Mouse (Mus musculus) neural tube, embryonic 12.5 days (tissue): Measurements from ENCODE around the gene Fbp1. TPM values are rescaled to one million over a fixed set of nuclear protein-coding genes. Genes with fewer than 3 reads are reported as not detected.
A peak's percentile ranks its signal among the peaks of the same experiment; 100 is the strongest.

Experiments used
- ATAC-seq: fragments of 200-750 bp; cut with Nextera tagmentation; 2 replicates; pipeline ENCODE4 v1.8.0; 2017; ENCODE audit warnings: low read depth, mild to moderate bottlenecking, moderate TSS enrichment, moderate library complexity; ENCODE audit not compliant: low FRiP score
- H3K27ac ChIP-seq: fragments of 300-500 bp; sonication (generic); 2 replicates; pipeline ENCODE4 v1.5.1; 2016
- H3K27me3 ChIP-seq: fragments of 300-500 bp; sonication (generic); replicated peaks from 2 replicates; pipeline ENCODE4 v1.6.1; 2016; ENCODE audit warnings: mild to moderate bottlenecking
- H3K36me3 ChIP-seq: fragments of 300-500 bp; sonication (generic); 2 replicates; pipeline ENCODE4 v1.6.1; 2016; ENCODE audit warnings: mild to moderate bottlenecking
- H3K4me1 ChIP-seq: fragments of 300-500 bp; sonication (generic); 2 replicates; pipeline ENCODE4 v1.6.1; 2016
- H3K4me2 ChIP-seq: fragments of 300-500 bp; sonication (generic); replicated peaks from 2 replicates; pipeline ENCODE4 v1.6.1; 2016; ENCODE audit warnings: mild to moderate bottlenecking
- H3K4me3 ChIP-seq: fragments of 300-500 bp; sonication (generic); 2 replicates; pipeline ENCODE4 v1.5.1; 2016
- H3K9ac ChIP-seq: fragments of 300-500 bp; sonication (generic); 2 replicates; pipeline ENCODE4 v1.6.1; 2016; ENCODE audit warnings: mild to moderate bottlenecking
- H3K9me3 ChIP-seq: fragments of 300-500 bp; sonication (generic); 2 replicates; pipeline ENCODE4 v1.6.1; 2016; ENCODE audit warnings: mild to moderate bottlenecking
- WGBS: fragments of 180-500 bp; shearing (Covaris S2); methylation state at CpG from one replicate; pipeline ENCODE4 v1.1.7; 2016; 5-methylcytosine and 5-hydroxymethylcytosine counted together
- polyA plus RNA-seq: library from polyadenylated mRNA; unstranded; fragments of >200 nt; fragmentation: Nextera tagmentation; extraction: Ambion mirVana; gene quantifications from 2 replicates; pipeline ENCODE4 v1.2.1, GENCODE M21; 2016

Gene Fbp1
- polyA plus RNA-seq, 1 experiment from 2014 or later, result 0.94 TPM

DNA sequence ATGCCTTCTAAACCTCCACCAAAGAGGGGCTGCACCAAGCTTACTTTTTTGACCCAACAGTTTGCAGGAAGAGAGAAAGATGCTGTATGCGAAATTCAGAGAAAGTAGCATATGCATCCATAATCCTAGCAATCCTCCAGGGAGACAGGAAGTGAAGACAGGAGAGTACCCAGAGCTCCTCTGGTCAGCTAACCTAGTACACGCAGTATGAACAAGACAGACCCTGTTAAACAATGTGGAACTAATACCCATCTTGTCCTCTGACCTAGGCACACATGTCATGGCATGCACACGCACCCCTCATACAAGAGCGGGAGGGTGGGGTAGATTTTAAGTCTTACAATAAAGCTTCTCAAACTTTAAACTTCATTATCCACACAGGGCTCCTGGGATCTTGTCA is 22.1 kb upstream of the Fbp1 start:
- ATAC-seq, result no peak
- H3K9me3 ChIP-seq, result no peaks in the 10 kb centered on the region
- WGBS, result 85% methylated on average over 4 of the region's 4 CpGs
- H3K36me3 ChIP-seq, result no peaks in the 10 kb centered on the region
- H3K4me2 ChIP-seq, result no peak overlapping the region
- H3K4me3 ChIP-seq, result no peak overlapping the region
- H3K27me3 ChIP-seq, result no peaks in the 10 kb centered on the region
- H3K27ac ChIP-seq, result no peak overlapping the region
- H3K4me1 ChIP-seq, result peaks cover 6% of the 10 kb centered on the region
- no peak overlapping the region for H3K9ac ChIP-seq

DNA sequence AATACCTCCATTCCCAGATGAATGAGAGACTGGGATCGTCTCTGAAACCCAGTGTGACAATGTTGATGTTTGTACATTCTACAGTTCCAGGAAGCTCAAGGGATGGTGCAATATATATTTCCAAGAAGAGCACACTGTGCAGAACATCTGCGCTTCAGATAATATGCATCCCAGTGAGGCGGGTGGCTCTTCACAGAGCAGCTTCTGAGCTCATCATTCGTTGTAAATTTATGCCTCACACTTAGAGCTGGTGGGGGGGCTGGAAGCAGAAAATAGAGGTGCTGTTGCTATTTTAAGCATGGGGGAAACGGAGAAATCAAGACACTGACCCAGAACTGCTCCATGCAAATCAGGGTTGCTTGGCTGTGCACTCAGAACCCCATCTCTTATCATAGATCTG is 21.7 kb upstream of the Fbp1 start:
- Histone ChIP-seq H3K9ac (no peak overlapping the region), H3K4me1 (peaks cover 6% of the 10 kb centered on the region), H3K4me3 (no peak overlapping the region), H3K4me2 (no peak overlapping the region), H3K9me3 (no peaks in the 10 kb centered on the region), H3K27me3 (no peaks in the 10 kb centered on the region), H3K36me3 (no peaks in the 10 kb centered on the region), H3K27ac (no peak overlapping the region)
- WGBS, result 71% methylated on average over 5 of the region's 5 CpGs
- no peak for ATAC-seq

DNA sequence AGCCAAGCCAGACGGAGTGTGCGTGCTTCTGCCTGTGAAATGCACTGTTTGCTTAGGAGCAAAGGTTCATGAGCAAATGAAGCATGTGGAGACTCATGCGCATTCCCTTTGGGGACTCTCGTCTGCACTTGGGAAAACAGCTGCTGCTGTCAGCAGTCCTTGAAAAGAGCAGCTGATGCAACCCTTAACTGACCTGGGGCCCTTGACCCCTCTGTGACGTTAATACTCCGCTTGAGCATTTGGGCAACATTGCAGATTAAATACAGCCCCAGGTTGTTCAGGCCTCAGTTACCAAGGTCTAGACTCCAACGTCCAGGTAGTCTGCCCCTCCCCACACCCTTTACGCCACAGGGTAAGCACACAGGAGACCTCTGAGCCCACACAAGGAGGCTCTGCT is 20.1 kb upstream of the Fbp1 start:
- Histone ChIP-seq H3K36me3 (no peaks in the 10 kb centered on the region), H3K9ac (no peak overlapping the region), H3K4me3 (no peak overlapping the region), H3K9me3 (no peaks in the 10 kb centered on the region), H3K27me3 (no peaks in the 10 kb centered on the region), H3K4me1 (peaks cover 6% of the 10 kb centered on the region), H3K27ac (no peak overlapping the region), H3K4me2 (peak overlapping the region; percentile 34; the same call in 1 of the 2 replicates)
- 26% methylated on average over 8 of the region's 8 CpGs for WGBS
- ATAC-seq, result no peak

DNA sequence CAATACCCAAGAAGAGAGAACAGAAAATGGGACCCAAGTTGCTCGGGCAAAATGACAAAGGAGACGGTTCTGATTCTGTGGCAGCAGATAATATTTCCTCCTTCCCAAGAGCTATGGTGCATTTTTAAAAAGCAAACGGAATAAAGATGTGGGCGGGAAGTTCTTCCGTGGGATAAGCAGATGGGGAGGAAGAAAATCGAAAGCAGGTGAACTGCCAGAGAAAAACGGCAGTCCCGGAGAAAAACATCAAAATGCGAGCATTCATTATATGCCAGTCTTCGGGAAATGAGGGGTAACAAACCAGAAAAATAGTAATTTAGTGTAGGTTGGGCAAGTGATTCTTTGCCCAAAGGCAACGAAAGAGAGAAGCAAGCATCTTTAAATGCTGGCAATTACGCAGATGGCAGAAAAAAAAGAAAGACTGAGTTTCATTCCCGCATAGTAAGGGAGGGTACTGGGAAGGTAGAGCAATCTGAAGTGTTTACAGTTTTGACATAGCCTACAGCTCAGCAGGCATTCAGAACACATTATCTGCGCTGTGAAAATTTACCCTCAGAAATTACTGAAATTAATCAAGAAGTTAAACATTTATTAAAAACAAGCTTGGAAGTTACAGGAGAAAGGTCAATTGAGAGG is 19.6 kb upstream of the Fbp1 start:
- Histone ChIP-seq H3K27me3 (no peaks in the 10 kb centered on the region), H3K4me3 (no peak overlapping the region)

DNA sequence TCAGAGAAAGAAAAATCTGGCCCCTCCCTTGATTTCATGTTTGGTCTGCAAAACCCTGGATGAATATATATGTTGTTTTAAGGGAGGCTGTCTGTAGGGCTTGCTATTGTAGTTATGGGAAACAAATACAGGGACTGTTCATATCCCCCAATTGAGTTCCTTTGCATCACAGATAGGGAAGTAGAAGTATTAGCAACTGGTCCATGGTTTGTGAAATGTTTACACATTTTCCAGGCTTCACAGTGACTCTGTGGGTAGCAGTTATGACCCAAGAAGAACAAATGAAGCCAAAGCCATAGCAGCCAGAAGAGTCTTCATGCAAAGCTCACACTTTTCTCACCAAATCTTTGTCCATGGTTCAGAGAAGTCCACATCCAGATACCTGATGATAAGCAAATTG is 13.1 kb upstream of the Fbp1 start:
- Histone ChIP-seq H3K9me3 (no peaks in the 10 kb centered on the region), H3K4me3 (no peak overlapping the region), H3K4me2 (no peak overlapping the region), H3K4me1 (no peaks in the 10 kb centered on the region), H3K27me3 (no peaks in the 10 kb centered on the region), H3K36me3 (no peaks in the 10 kb centered on the region), H3K27ac (no peak overlapping the region), H3K9ac (no peak overlapping the region)
- ATAC-seq, result no peak

More for the DNA sequence above, 19.6 kb upstream of the Fbp1 start:
- Histone ChIP-seq H3K9me3 (no peaks in the 10 kb centered on the region), H3K9ac (no peak overlapping the region), H3K27ac (no peak overlapping the region), H3K4me2 (peak overlapping the region; percentile 34; the same call in 1 of the 2 replicates), H3K4me1 (peaks cover 6% of the 10 kb centered on the region), H3K36me3 (no peaks in the 10 kb centered on the region)
- no peak for ATAC-seq
- 69% methylated on average over 14 of the region's 14 CpGs for WGBS

DNA sequence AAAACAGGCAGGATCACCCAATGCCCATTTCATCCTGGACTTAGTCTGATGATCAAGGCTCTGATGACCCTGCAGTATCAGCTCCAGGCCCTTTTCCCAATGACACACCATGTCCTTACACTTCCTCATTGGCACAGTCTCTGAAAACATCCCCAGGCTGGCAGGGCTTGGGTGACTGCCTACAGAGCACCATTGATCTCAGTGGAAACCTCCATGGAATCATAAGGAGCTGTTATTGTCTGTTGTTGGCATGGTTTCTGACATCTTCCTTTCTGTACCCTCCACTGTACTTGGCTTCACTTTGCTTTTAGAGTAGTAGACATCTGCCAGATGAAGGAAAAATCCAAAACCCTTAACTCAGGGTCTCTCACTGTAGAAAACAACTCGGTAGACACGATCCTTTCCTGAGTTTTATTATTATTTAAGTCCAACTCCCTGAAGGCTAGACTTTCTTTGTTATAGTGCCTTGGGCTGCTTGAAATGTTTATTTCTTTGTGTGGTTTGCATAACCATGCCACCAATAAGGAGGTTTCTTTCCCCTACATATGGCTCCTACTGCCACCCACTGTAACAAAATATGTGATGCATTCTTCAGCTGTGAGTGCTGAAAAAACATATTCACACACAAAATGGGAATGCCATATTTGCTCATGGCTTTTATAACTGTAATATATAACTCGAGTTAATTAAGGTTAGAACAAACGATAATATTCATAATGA is 10.0 kb upstream of the Fbp1 start:
- Histone ChIP-seq H3K27ac (no peak overlapping the region), H3K4me3 (no peak overlapping the region), H3K9me3 (no peaks in the 10 kb centered on the region), H3K4me2 (no peak overlapping the region), H3K4me1 (no peaks in the 10 kb centered on the region), H3K27me3 (no peaks in the 10 kb centered on the region), H3K9ac (no peak overlapping the region), H3K36me3 (no peaks in the 10 kb centered on the region)
- ATAC-seq, result no peak
- 84% methylated on average over 4 of the region's 4 CpGs for WGBS

DNA sequence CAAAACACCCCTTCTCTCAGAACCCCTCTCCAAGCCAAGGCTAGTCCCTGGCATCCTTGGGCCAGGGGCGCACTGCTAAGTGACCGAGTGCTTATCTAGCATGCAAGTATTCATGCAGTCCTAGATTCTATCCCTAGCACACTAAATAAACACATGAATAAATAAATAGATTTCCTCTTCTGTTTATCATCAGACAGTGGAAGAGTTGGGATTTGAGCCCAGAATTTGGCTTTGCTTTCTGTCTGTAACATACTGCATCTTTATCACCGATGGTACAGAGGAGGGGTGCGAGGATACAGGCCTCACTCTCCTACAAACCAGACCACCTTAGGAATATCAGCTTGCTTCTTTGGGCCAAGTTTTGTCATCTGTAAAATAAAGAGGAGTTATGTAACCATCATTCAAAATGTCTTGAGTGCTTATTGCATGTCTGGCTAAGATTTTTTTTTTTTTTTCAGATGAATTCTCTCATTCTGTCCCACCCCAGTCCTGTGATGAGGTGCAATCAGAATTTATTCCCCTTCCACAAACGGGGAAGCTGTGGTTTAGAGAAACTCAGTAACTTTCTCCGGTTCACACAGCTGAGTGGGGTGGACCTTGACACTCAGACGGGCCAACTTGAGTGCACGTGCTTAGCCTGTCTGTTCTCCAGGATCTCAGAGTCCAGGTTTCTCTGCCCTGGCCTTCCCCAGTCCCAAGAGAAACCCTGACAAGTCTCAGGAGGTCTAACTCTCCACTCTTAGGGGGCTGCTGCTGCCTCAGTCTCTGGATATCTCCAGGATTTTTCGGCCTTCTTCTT is 5.2 kb upstream of the Fbp1 start:
- H3K4me2 ChIP-seq, result no peak overlapping the region
- H3K27me3 ChIP-seq, result peaks cover 19% of the 10 kb centered on the region
- 87% methylated on average over 9 of the region's 9 CpGs for WGBS
- ATAC-seq, result no peak
- H3K9me3 ChIP-seq, result no peaks in the 10 kb centered on the region
- H3K9ac ChIP-seq, result no peak overlapping the region
- no peaks in the 10 kb centered on the region for H3K36me3 ChIP-seq
- no peak overlapping the region for H3K27ac ChIP-seq
- no peak overlapping the region for H3K4me3 ChIP-seq
- no peaks in the 10 kb centered on the region; the same call in 1 of the 2 replicates for H3K4me1 ChIP-seq

DNA sequence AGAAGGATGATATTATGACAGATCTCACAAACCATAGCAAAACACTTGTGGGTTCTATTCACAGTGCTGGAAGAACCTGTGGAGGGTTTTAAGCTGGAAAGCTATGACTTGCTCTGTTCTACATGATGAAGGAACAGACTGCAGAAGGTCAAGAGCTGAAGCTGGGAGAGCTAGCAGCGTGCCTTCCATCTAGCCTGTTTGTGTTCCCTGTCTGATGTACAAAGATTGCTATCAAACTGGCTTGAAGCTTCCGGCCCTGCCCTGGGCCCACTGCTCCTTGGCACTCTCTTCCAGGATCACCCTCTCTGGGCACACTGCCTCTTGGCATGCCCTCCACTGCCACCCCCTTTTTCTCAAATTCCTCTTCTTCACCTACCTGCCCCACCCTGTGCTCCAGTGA is 1.2 kb upstream of the Fbp1 start:
- Histone ChIP-seq H3K27ac (no peak overlapping the region), H3K27me3 (peaks cover 35% of the 10 kb centered on the region), H3K4me2 (no peak overlapping the region), H3K36me3 (no peaks in the 10 kb centered on the region), H3K4me1 (peaks cover 7% of the 10 kb centered on the region), H3K9ac (no peak overlapping the region), H3K4me3 (no peak overlapping the region), H3K9me3 (no peaks in the 10 kb centered on the region)
- 89% methylated on average over 2 of the region's 2 CpGs for WGBS
- ATAC-seq, result no peak

DNA sequence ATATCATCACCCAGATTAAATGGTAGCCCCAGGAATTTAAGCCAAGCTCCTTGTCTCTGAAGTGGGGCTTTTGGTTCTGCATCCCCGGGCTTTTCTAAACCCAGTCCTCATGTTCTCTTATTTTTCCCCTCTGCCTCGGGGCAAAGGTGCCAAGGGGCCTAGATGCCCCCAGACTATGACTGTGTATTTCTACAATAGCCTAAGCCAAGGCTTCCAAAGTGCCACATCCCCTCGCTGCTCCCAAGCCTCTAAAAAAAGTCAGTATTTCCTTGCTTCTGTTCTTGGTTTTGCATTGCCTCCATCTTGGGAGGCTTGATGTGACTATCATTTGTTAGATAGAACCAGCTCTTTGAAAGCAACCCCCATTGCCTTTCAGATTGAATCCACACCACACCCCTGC is 3.5 kb downstream of the Fbp1 start:
- peaks cover 7% of the 10 kb centered on the region for H3K4me1 ChIP-seq
- H3K4me2 ChIP-seq, result no peak overlapping the region
- no peaks in the 10 kb centered on the region for H3K36me3 ChIP-seq
- no peak overlapping the region for H3K4me3 ChIP-seq
- ATAC-seq, result no peak
- peaks cover 29% of the 10 kb centered on the region for H3K27me3 ChIP-seq
- H3K9me3 ChIP-seq, result no peaks in the 10 kb centered on the region
- H3K27ac ChIP-seq, result no peak overlapping the region
- no peak overlapping the region for H3K9ac ChIP-seq
- WGBS, result 85% methylated on average over 3 of the region's 3 CpGs

DNA sequence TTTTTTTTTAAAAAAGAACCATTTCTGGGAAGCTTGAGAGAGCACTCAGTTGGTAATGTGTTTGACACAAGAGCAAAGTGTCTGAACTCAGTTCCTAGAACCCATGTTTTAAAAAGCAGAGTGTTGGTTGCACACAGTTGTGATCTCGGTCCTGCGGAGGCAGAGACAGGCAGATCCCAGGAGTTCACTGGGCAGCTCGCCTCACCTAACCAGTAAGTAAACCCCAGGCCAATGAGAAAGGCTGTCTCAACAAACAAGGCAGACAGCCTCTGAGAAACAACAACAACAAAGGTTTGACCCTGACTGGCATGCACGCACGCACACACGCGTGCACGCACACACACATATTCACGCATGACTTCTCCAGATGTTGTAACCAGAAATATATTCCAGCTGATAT is 4.2 kb downstream of the Fbp1 start:
- H3K4me1 ChIP-seq, result peaks cover 7% of the 10 kb centered on the region
- 92% methylated on average over 9 of the region's 9 CpGs for whole genome bisulfite sequencing
- H3K9me3 ChIP-seq, result no peaks in the 10 kb centered on the region
- H3K9ac ChIP-seq, result no peak overlapping the region
- no peak overlapping the region for H3K4me2 ChIP-seq
- no peak overlapping the region for H3K27ac ChIP-seq
- peaks cover 23% of the 10 kb centered on the region for H3K27me3 ChIP-seq
- no peak overlapping the region for H3K4me3 ChIP-seq
- ATAC-seq, result no peak
- no peaks in the 10 kb centered on the region for H3K36me3 ChIP-seq

DNA sequence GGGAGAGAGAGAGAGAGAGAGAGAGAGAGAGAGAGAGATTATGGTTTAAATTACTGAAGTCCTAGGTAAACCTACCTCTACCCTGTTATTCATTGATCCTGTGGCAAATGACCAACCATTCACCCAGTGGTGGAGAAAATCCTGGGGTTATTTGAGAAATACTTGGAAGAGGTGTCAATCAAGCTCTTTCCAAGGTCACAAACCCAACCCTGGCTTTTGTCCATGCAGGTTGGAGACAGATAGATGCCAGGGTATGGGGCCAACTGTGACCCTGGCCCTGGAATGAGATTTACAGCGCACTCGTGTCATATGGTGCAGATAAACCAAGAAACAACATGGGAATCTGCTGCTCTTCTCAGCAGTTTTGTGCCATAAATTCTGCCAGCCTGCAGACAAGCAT is 4.6 kb downstream of the Fbp1 start:
- H3K4me2 ChIP-seq, result no peak overlapping the region
- ATAC-seq, result no peak
- WGBS, result 74% methylated on average over 2 of the region's 2 CpGs
- H3K27ac ChIP-seq, result no peak overlapping the region
- no peak overlapping the region for H3K4me3 ChIP-seq
- no peaks in the 10 kb centered on the region for H3K9me3 ChIP-seq
- H3K27me3 ChIP-seq, result peaks cover 18% of the 10 kb centered on the region
- H3K36me3 ChIP-seq, result no peaks in the 10 kb centered on the region
- peaks cover 7% of the 10 kb centered on the region for H3K4me1 ChIP-seq
- H3K9ac ChIP-seq, result no peak overlapping the region

DNA sequence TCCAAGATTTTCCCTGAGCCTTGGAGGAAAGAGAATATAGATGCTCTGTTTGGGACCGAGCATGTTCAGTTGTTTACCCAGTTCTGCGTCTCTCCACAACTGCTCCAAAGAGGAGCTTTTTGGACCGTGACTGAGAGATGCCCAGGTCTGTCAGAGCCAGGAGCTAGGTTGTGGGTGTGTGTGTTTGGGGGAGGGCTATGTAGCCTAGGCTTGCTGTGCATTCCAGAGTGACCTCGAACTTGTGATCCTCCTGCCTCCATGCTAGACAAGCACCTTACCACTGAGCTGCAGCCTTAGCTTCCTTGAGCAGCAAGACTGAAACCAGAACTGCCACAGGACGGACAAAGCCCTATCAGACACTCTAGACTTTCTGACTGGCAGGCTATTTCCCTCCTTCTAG is 5.2 kb downstream of the Fbp1 start:
- Histone ChIP-seq H3K9ac (no peak overlapping the region), H3K27me3 (peaks cover 12% of the 10 kb centered on the region), H3K4me2 (no peak overlapping the region), H3K4me1 (peaks cover 3% of the 10 kb centered on the region), H3K36me3 (no peaks in the 10 kb centered on the region), H3K9me3 (no peaks in the 10 kb centered on the region), H3K4me3 (no peak overlapping the region), H3K27ac (no peak overlapping the region)
- no peak for ATAC-seq
- 82% methylated on average over 5 of the region's 5 CpGs for WGBS
